Mouse (Mus musculus): ENCODE measurements around the gene Sh2d7.

DNA sequence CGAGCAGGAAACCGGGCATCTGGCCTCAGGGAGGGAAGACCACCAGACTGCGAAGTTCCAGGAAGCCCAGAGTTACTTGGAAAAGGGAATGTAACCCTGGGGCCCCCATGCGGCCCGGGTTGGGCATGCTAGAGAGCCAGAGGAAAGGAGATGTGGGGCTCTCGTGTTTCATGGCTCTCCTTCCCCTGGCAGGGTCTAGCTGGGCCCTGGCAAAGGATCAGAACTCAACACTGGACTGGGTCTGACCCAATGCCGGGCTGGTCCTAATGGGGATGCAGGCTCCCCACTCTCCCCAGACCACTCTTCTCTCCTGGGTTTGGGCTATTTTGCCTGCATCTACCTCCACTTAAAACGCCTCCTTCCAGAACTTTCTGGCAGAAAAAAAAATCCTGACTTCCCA lies 19.9 kb downstream of the Sh2d7 start:
- no peak for TF ChIP-seq GATA1 (IDR thresholded peaks at IDR 0.05; ENCODE audit: borderline replicate concordance, low read length)
- TF ChIP-seq FLI1 (IDR thresholded peaks at IDR 0.05; ENCODE audit: low read length) = no peak
